Mouse (Mus musculus) embryonic facial prominence, embryonic 14.5 days (tissue): ENCODE results near the gene Prlhr. TPM values are rescaled to one million over a fixed set of nuclear protein-coding genes. Genes with fewer than 3 reads are reported as not detected.
A peak's percentile ranks its signal among the peaks of the same experiment; 100 is the strongest.

ENCODE experiments used
- ATAC-seq: fragments of 200-750 bp; cut with Nextera tagmentation; 2 replicates; pipeline ENCODE4 v1.8.0; 2017; ENCODE audit warnings: low read depth, moderate number of reproducible peaks, moderate TSS enrichment
- DNase-seq: peaks from one replicate; pipeline ENCODE4 v3.0.0-alpha.2; 2015; ENCODE audit warnings: low spot score
- H3K27ac ChIP-seq: fragments of 300-500 bp; sonication (generic); replicated peaks from 2 replicates; pipeline ENCODE4 v1.5.1; 2014; ENCODE audit warnings: low read depth, mild to moderate bottlenecking, low read length, moderate library complexity
- H3K27me3 ChIP-seq: fragments of 300-500 bp; sonication (generic); replicated peaks from 2 replicates; pipeline ENCODE4 v1.6.1; 2014; ENCODE audit warnings: low read length; ENCODE audit not compliant: control insufficient read depth, insufficient read depth
- H3K36me3 ChIP-seq: fragments of 300-500 bp; sonication (generic); 2 replicates; pipeline ENCODE4 v1.6.1; 2014; ENCODE audit warnings: low read length, mixed read lengths; ENCODE audit not compliant: control insufficient read depth, insufficient read depth
- H3K4me1 ChIP-seq: fragments of 300-500 bp; sonication (generic); 2 replicates; pipeline ENCODE4 v1.6.1; 2014; ENCODE audit warnings: antibody characterized with exemption, low read length; ENCODE audit not compliant: control insufficient read depth, insufficient read depth
- H3K4me2 ChIP-seq: fragments of 300-500 bp; sonication (generic); 2 replicates; pipeline ENCODE4 v1.6.1; 2014; ENCODE audit warnings: low read depth, mild to moderate bottlenecking, low read length, moderate library complexity, mixed read lengths
- H3K4me3 ChIP-seq: fragments of 300-500 bp; sonication (generic); 2 replicates; pipeline ENCODE4 v1.5.1; 2014; ENCODE audit warnings: low read depth, mild to moderate bottlenecking, low read length
- H3K9ac ChIP-seq: fragments of 300-500 bp; sonication (generic); 2 replicates; pipeline ENCODE4 v1.6.1; 2014; ENCODE audit warnings: low read depth, mild to moderate bottlenecking, low read length, moderate library complexity, mixed read lengths
- H3K9me3 ChIP-seq: fragments of 300-500 bp; sonication (generic); 2 replicates; pipeline ENCODE4 v1.6.1; 2016; ENCODE audit warnings: low read length; ENCODE audit not compliant: control insufficient read depth
- WGBS: fragments of 180-500 bp; shearing (Covaris S2); extraction: QIAGEN DNeasy Blood & Tissue Kit; methylation state at CpG from one replicate; pipeline ENCODE4 v1.1.7; 2014; 5-methylcytosine and 5-hydroxymethylcytosine counted together
- polyA plus RNA-seq: library from polyadenylated mRNA; unstranded; fragments of >200 nt; fragmentation: Nextera tagmentation; extraction: Ambion mirVana; gene quantifications from 2 replicates; pipeline ENCODE4 v1.2.1, GENCODE M21; 2014

The Prlhr gene
- not detected in 2 replicates for polyA plus RNA-seq

DNA sequence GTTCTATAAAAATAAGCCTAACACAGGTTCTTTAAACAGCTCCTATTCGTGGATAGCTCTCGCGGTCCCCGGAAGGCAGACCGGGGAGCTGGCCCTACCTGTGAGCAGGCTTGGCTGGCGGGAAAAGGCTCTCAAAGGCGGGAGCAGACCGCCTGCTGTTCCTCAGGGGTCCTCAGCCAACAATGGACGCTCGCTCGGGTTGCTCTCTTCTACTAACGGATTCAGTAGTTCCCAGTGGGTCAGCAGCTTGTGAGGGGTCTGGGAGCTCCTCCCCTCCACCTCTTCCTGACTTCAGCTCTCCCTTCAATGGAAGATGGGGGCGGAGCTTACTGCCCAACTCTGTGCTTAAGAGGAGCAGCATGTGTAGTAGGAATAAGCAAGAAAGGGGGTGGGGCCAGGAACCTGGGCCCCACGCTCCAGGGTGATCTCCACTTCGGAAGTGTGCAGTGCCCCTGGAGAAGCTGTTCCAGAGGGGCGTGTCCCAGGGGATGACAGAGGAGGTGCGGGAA is at the start of gene Prlhr:
Gene Prlhr, minus strand, starts transcription at position 51 of the 509 bp plus-strand sequence.
- 6% methylated on average over 17 of the region's 17 CpGs for WGBS
- H3K36me3 ChIP-seq: no peaks in the 10 kb centered on the region
- ATAC-seq: no peak
- 0 out of 2 replicates have a peak, but pooled peaks cover 2% of the 10 kb centered on the region for H3K4me1 ChIP-seq
- DNase-seq: no peak
- peak within 1 kb of the TSS; percentile 27 for H3K4me3 ChIP-seq
- H3K9me3 ChIP-seq: no peaks in the 10 kb centered on the region
- H3K4me2 ChIP-seq: peak within 1 kb of the TSS; percentile 49
- H3K27ac ChIP-seq: no peak within 1 kb of the TSS
- no peak within 1 kb of the TSS for H3K9ac ChIP-seq
- H3K27me3 ChIP-seq: peaks cover 45% of the 10 kb centered on the region

DNA sequence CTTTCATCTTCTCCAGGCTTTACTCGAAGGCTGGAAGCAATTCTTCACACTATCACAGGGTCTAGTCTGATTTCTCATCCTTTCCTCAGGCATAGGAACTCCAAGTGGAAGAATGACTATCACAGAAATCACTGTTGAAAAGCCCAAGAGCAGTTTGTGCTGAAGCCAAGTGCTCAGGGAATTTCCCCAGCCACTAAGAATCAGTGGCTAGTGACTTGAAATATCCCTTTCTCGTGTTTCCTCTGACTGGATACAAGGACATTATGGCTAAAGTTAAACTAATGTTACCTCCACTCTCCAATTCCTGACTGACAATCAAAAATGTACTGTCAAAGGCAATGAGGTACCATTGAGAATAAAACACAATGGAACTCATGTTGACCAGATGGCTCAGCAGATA is 47.0 kb upstream of the Prlhr start:
- Histone ChIP-seq H3K36me3 (no peaks in the 10 kb centered on the region), H3K4me3 (no peak overlapping the region), H3K9me3 (no peaks in the 10 kb centered on the region), H3K4me1 (no peaks in the 10 kb centered on the region), H3K9ac (no peak overlapping the region), H3K4me2 (no peak overlapping the region), H3K27me3 (no peaks in the 10 kb centered on the region), H3K27ac (no peak overlapping the region)
- ATAC-seq: no peak
- DNase-seq: no peak
- 60% methylated on average over 2 of the region's 2 CpGs for WGBS

DNA sequence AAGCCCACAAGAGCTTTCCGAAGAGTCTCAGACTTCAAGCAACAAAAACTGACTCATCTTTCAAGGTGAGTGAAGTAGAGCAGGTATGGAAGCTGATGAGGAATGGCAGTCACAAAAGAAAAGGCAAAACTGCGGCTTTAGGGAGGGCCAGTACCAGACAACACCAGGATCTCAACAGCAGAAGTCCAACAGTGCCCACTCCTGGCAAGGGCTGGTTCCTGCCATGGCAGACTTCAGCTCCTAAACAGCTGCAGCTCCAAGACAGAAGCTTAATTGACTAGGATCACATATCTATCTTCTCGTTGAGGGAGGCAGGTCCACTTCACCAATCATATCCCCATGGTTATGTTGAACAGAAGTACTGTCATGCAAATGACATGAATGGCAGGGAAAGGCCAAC is 45.3 kb upstream of the Prlhr start:
- no peak for DNase-seq
- H3K27ac ChIP-seq: no peak overlapping the region
- H3K9me3 ChIP-seq: no peaks in the 10 kb centered on the region
- no peak overlapping the region for H3K4me3 ChIP-seq
- H3K27me3 ChIP-seq: no peaks in the 10 kb centered on the region
- H3K4me1 ChIP-seq: no peaks in the 10 kb centered on the region
- ATAC-seq: no peak
- H3K4me2 ChIP-seq: no peak overlapping the region
- WGBS: 52% methylated on average over 3 of the region's 3 CpGs
- H3K36me3 ChIP-seq: no peaks in the 10 kb centered on the region
- H3K9ac ChIP-seq: no peak overlapping the region

DNA sequence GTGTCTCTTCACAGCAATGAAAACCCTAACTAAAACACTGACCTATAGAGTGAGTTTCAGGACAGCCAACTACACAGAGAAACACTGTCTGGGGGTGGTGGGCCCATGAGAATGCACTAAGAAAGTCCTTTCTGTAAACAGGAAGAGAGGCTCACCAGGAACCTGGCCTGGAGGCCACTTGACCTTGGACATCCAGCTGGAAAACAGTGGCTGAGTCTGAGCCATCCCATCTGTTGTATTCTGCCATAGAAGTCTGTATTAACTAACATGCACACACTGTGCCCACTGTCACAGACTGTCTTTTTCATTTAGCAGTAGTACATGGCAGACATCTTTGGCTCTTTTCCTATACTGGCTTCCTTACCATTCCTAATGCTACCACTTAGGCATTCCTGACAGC is 32.1 kb upstream of the Prlhr start:
- Histone ChIP-seq H3K9ac (no peak overlapping the region), H3K4me3 (no peak overlapping the region), H3K36me3 (no peaks in the 10 kb centered on the region), H3K9me3 (no peaks in the 10 kb centered on the region), H3K4me2 (no peak overlapping the region), H3K27ac (no peak overlapping the region), H3K4me1 (no peaks in the 10 kb centered on the region), H3K27me3 (no peaks in the 10 kb centered on the region)
- ATAC-seq (no peak), DNase-seq (no peak)

GRCm38 (mm10) chr19:60497171-60497570 is 29.1 kb upstream of the Prlhr start:
- Histone ChIP-seq H3K4me1 (no peaks in the 10 kb centered on the region), H3K27ac (no peak overlapping the region), H3K9ac (no peak overlapping the region), H3K4me3 (no peak overlapping the region), H3K9me3 (no peaks in the 10 kb centered on the region), H3K36me3 (no peaks in the 10 kb centered on the region), H3K4me2 (no peak overlapping the region), H3K27me3 (no peaks in the 10 kb centered on the region)
- 65% methylated on average over 4 of the region's 4 CpGs for WGBS
- DNase-seq (no peak), ATAC-seq (no peak)

DNA sequence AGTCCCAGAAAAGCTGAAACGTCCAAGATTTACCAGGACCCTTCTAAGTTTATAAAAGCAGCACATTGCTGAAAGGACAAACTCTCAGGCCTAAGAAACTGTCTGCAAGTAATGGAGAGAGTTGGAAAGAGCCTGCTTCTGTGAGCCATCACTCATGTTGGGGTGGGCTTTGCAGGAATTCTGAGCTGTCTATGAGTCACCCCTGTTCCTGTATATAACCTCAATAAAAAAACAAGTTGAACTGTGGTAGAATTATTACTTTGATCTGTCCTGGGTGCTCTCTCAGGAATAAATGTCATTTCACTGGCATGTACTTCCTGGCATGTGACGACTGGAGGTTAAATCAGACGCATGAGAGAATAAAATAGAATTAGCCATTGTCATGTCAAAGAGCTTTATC is 27.7 kb upstream of the Prlhr start:
- H3K27me3 ChIP-seq: no peaks in the 10 kb centered on the region
- H3K4me2 ChIP-seq: no peak overlapping the region
- H3K4me1 ChIP-seq: no peaks in the 10 kb centered on the region
- H3K36me3 ChIP-seq: no peaks in the 10 kb centered on the region
- no peaks in the 10 kb centered on the region for H3K9me3 ChIP-seq
- ATAC-seq: no peak
- H3K9ac ChIP-seq: no peak overlapping the region
- H3K4me3 ChIP-seq: no peak overlapping the region
- 49% methylated on average over 3 of the region's 3 CpGs for whole genome bisulfite sequencing
- H3K27ac ChIP-seq: no peak overlapping the region
- DNase-seq: no peak

DNA sequence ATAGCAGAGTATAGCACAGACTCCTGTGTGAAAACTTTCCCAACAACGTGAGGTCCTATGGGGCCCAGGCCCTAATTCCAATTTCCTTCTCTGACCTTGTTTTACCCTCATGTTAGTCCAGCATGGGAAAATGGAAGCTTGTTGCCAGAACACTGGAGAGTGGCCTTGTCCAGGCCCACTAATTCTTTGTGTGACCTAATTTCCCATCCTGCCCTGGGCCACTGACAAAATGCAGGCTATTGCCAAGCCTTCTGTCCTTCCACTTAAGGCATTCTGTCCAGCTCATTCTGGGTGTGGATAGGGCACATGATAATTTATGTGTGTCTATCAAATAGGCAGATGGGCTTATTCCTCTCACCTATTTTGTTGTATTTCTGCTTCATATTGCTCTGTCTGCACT is 21.5 kb upstream of the Prlhr start:
- no peaks in the 10 kb centered on the region for H3K4me1 ChIP-seq
- no peaks in the 10 kb centered on the region for H3K9me3 ChIP-seq
- no peaks in the 10 kb centered on the region for H3K36me3 ChIP-seq
- no peak overlapping the region for H3K4me3 ChIP-seq
- ATAC-seq: no peak
- DNase-seq: no peak
- 82% methylated on average over 1 of the region's 1 CpGs for WGBS
- no peak overlapping the region for H3K4me2 ChIP-seq
- H3K27ac ChIP-seq: no peak overlapping the region
- H3K27me3 ChIP-seq: no peaks in the 10 kb centered on the region
- H3K9ac ChIP-seq: no peak overlapping the region

DNA sequence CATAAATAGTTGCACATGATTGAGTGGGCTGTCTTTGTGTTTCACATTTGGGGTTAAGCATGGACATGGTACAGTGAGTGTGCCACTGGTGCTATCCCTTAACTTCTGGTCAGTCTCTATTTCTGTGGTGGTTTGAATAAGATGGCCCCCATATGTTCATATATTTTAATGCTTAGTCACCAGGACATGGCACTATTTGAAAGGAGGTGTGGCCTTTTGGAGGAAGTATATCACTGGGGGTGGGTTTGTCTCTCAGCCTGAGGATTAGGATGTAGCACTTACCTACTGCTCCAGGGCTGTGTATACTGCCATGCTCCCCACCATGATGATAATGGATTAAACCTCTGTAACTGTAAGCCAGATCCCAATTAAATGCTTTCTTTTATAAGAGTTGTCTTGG is 17.2 kb upstream of the Prlhr start:
- Histone ChIP-seq H3K27me3 (no peaks in the 10 kb centered on the region), H3K9me3 (no peaks in the 10 kb centered on the region), H3K9ac (no peak overlapping the region), H3K4me1 (no peaks in the 10 kb centered on the region), H3K4me2 (no peak overlapping the region), H3K4me3 (no peak overlapping the region), H3K27ac (no peak overlapping the region), H3K36me3 (no peaks in the 10 kb centered on the region)
- ATAC-seq: no peak
- no peak for DNase-seq

GRCm38 (mm10) chr19:60478859-60479258 is 10.8 kb upstream of the Prlhr start:
- Histone ChIP-seq H3K4me2 (no peak overlapping the region), H3K4me3 (no peak overlapping the region)
- no peak for ATAC-seq

More at GRCm38 (mm10) chr19:60478859-60479258, 10.8 kb upstream of the Prlhr start:
- Histone ChIP-seq H3K9ac (no peak overlapping the region), H3K9me3 (no peaks in the 10 kb centered on the region), H3K27me3 (no peaks in the 10 kb centered on the region), H3K27ac (no peak overlapping the region), H3K4me1 (no peaks in the 10 kb centered on the region), H3K36me3 (no peaks in the 10 kb centered on the region)
- DNase-seq: no peak
- 53% methylated on average over 1 of the region's 1 CpGs for WGBS
